Mouse (Mus musculus): ENCODE data around the gene Alox12e.

The Alox12e gene

DNA sequence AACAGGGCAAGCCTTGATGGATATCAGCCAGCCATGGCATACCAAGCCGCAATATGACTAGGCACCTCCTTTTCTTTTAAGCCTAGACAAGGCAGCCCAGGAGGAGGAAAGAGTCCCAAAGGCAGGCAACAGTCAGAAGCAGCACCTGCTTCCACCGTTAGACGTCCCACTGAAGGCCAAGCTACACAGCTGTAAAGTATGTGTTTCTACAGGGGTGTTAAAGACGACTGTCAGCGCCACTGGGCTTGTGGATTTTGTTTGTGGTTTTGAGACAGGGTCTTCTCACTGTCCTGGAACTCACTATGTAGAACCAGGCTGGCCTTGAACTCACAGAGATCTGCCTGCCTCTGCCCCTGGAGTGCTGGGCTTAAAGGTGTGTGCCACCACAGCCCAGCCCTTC lies 36.7 kb downstream of the Alox12e start:
- DNase-seq (ENCODE audit: low read depth) = no peak

- DNase-seq (ENCODE audit: low read depth) = peak; percentile 26
Measured at GRCm38 (mm10) chr11:70284757-70285156, 37.7 kb downstream of the Alox12e start.

DNA sequence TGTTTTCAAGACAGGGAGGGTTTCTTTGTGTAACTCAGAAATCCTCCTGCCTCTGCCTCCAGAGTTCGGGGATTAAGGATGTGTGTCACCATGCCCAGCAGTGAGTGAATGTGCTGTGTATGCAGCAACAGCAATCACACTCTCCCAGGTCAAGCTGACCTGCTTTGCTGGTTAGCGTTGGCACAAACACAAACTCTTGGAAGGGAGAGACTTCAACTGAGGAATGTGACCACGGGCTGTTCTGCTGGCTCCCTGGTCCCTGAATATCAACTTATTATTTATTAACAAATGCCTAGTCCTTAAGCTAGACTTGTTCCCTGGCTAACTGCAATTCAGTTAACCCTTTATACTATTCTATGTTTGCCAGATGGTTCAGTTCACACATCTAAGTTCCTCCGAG lies 38.8 kb downstream of the Alox12e start:
- DNase-seq (ENCODE audit: low read depth) = no peak

GRCm38 (mm10) chr11:70280441-70280840 lies 42.0 kb downstream of the Alox12e start:
- no peak for DNase-seq (ENCODE audit: low read depth)

DNA sequence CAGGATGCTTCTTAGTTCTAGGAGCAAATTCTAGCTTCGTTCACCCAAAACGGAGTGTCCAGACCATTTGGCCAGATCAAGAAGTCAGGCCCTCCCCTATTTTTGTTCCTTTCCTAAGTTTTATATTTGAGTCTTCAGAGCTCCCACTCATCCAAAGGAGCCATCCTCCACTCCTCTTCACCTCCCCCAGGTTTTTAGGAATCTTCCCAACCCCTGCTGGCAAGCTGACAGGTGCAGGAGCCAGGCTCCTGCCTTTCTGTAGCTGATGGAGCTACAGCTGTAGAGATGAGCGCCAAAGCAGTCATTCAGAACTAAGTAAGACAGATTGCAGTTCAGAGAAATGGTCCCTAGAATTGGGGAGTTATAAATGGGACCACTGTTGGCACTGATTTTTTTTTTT lies 43.5 kb downstream of the Alox12e start:
- DNase-seq (ENCODE audit: low read depth) = no peak

DNA sequence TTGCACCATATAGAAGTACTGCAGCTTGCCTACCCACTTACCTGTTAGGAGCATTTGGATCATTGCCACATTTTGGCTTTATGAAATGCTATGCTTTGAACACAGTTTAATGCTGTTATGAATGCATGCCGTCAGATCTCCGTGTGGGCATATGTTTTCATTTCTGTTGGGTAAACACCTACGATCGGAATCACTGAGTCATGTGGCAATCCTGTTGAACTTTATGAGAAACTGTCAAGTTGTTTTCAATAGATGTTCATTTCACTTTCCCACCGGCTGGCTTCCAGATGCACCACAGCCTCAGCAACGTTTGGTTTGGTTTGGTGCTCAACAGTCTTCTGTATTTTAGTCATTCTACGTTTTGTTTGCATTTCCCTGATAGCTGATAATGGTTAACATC lies 50.8 kb downstream of the Alox12e start:
- DNase-seq (ENCODE audit: low read depth) = peak; percentile 70

DNA sequence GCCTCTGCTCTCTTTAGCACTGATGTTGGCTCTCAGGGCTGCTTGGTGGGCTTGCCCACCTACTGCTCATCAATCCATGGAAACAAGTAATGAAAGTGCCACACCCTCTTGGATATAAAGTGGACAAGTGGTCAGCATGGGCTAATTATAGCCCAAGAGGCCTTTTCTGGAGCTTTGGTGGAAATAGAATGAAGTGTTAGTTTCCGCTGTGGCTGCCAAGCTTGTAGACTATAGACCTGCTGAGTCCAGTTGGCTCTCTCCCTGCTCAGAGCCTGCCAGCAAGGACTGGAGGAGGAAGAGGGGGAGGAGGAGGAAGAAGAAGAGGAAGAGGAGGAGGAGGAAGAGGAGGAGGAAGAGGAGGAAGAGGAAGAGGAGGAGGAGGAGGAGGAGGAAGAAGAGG lies 56.0 kb downstream of the Alox12e start:
- DNase-seq (ENCODE audit: low read depth) = peak; percentile 46

GRCm38 (mm10) chr11:70265819-70266218 lies 56.6 kb downstream of the Alox12e start:
- DNase-seq (ENCODE audit: low read depth) = no peak
